Mouse (Mus musculus): Measurements from ENCODE around the gene Aff4.
A peak's percentile ranks its signal among the peaks of the same experiment; 100 is the strongest.

GRCm38 (mm10) chr11:53456474-53457371 lies 106.1 kb downstream of the Aff4 start, which contains the start of the genes Gm10447 and Shroom1:
- TF ChIP-seq CTCF (IDR thresholded peaks at IDR 0.05; ENCODE audit: control insufficient read depth, insufficient read depth, insufficient read length) (peak; percentile 26), USF1 (IDR thresholded peaks at IDR 0.05; ENCODE audit: low read depth) (no peak), MAX (IDR thresholded peaks at IDR 0.05) (no peak)

Data from C2C12 (cell line).